Mouse (Mus musculus) inflammation-experienced regulatory T-cells, adult 6 months (primary cell): Measurements from ENCODE around the gene Rbks. TPM values are rescaled to one million over a fixed set of nuclear protein-coding genes. Genes with fewer than 3 reads are reported as not detected.
"Not testable (repeated sequence)": the region's sequence is repeated elsewhere in the genome, so short reads cannot be mapped to it uniquely, and the experiment has no call there.

Source experiments
- ATAC-seq: one replicate; pipeline ENCODE4 v1.8.0; 2017
- polyA plus RNA-seq, 3 experiments: library from polyadenylated mRNA; unstranded; fragments of 100-300 nt; shearing (Covaris generic); gene quantifications; one replicate each; pipeline ENCODE4 v1.2.1; 2017

Rbks gene
- polyA plus RNA-seq, 3 experiments from 2014 or later, result 7.6 to 17.4 (median 13.0) TPM

DNA sequence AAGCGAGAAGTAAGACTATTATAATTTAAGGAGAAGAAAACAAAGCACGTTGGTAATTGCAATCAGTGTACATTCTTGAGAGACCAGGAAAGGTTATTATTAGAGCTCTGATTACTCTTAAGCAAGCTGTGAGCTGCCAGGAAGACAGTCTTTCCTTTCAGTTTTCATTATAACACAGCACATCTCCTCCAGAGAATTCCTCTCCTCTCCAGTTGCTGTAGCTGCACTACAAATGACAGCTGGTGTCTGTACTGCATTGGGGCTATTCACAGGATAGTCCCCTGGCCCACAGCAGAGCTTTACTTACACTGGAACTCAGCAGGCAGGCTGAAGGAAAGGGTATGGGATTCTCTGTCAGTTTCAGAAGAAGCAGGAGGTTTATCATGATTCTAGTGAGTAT is 24.0 kb downstream of the Rbks start:
- ATAC-seq, result no peak

DNA sequence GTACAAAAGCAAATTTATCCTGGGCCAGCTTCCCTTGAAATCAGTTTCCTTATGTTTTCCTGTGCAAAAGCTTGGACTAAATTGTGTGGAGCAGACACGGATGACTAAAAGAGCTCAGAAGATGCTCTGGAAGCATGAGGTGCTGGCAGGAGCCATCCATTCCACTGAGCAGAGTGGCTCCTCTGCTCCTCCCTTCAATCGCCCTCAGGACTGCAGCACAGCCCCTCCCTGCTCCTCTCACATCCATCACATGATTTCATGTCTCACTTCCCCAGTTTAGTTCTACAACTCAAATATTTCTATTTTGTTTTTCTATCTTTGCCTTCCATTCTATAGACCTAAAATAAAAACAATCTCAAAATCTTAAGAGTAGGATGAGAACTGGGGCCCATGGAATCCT is 26.3 kb downstream of the Rbks start:
- ATAC-seq, result no peak

DNA sequence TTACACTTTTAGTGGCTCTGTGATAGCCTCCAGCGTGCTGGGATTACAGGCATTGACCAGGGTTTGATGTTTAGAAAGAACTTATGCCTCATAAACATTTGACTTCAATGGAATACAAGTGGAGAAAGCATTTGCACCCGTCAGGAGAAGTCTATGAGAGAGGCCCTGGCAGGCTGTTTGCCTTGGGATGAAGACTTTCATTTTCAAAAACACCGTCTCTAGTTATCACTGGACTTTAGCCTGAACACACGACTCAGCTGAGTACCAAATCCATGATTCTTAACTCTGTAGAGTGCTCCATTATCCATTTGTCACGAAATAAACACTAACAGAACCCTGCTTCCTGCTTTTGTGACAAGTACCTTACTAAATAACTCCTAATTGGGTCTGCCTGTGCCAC is 27.4 kb downstream of the Rbks start:
- ATAC-seq, result no peak

DNA sequence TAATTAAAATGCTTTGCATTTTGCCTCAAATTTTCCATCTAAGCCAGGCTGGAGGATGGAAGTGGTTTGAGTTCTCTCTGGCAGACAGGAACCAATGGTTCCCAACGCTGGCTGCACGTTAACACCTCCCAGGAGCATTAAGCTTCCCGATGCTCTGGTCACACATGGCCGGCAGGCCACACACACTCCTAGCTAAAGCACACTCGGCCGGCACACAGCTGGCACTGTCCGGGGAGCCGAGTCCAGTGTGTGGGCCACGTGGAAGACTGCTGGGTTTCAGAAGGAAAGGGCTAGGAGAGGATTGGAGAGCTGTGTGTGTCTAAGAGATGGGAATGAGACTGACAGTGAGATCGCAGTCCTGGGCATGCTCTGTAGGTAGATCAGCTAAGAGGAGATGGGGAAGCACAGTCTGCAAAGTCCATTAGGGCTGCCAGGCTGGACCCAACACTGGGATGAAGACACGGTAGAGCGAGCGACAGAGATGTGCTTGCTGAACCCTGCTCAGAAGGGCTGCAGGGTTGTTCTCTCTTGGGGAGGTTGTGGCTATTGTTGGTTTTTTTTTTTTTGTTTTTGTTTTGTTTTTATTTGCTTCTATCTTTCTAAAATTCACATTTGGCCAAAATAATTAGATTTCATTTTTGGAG is 29.0 kb downstream of the Rbks start:
- no peak for ATAC-seq

DNA sequence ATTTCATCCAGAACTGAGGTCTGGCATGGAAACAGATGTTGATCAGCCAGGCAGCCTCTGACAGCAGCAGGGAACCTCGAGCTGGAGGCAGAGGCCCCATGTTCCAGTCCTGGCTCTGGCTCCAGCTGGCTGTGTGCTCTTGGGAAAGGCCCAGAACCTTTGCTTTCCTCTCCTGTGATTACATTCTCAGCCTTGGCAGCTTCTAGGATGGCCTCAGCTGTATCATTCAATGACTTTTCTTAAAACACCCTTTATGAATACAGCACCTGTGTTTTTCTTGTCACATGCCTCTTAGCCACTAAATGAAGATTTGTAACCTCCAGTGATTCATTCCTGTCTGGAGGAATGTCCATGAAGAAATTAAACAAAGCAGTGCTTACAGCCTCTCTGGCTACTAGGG is 31.3 kb downstream of the Rbks start:
- ATAC-seq, result no peak

DNA sequence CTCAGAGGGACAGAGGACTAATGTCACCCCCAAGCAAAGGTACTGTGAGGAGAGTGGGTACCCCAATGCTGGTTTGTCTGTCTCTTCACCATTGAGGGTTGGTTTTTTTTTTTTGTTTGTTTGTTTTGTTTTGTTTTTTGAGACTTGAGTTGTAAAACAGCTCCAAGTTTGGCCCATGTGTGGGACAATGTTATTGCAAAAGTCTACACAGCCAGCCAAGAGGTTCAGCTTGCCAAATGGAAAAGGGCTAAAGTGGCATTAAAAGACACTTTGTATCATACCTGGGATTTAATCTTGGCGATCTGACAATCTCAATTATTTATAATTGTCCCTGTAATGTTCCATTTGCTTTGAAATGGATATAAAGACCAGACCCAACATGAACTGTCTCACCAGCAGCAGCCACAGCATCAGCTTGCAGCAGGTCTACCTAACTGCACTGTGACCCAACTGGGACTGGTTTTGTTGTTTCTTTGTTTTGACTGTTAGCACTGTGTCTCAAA is 41.7 kb downstream of the Rbks start:
- no peak for ATAC-seq

DNA sequence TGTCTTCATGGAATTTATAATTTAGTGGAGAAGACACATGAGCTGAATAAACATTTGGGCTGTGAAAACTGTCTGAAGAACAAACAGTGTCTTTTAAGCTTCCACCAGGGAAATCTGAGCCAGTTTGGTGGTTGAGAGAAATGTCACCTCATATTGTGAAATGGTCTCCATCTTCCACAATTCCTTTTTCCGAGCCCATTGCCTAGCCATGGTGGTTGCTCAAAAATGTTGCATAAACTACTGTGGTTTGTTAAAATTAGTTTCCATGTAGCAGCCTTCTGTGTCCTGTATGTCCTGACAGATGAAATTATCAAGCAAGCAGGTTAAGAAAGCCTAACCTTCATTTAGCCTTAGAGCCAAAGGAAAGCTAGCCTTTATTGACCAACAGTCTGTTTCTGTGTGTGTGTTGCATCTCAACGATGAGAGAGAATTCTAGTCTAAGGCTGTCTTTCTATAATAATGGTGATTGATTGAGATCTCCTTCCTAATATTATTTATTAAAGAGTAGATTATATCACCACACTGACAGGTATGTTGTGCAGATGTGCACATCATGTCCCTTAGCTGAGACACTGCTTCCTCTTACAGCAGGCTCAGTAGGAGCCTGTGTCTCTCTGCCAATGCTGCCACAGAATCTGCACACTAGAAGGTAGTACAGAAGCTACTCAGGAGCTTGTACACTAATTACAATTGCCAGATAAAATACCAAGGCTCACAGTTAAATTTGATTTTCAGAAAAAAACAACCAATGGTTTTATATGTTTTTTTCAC is 46.7 kb downstream of the Rbks start:
- ATAC-seq, result no peak

DNA sequence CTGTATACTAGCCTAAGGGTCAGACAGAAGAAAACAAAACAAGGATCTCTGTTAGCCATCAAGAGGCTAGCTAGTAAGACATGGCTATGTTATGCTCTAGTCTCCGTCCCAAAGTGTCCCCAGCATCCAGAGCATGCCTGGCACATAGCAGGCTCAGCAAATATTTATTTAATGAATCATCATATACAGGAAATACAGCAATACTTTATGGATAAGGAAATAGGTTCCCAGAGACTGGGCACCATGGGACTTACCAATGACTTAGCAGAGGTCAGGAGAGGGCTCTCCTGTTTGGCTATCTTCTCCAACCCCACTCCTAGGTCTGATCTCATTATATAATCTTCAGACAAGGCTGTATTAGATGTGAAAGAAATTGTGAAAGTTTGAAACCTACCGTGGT is 50.1 kb downstream of the Rbks start:
- ATAC-seq, result no peak

DNA sequence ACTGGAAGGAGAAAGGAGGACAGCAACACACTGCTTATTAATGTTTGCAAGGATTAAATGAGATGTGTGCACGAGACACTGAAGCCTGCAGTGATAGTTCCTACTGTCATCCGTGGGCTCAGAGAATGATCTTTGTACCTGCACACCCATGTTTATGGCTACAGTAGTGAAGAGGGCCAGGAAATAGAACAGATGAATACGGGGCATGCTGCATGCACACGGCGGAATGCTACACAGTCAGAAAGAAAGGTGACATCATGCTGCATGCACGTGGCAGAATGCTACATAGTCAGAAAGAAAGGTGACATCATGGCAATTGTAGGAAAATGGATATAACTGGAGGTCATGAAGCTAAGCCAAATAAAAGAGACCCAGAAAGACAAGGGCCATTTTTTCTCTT is 50.9 kb downstream of the Rbks start:
- no peak for ATAC-seq

DNA sequence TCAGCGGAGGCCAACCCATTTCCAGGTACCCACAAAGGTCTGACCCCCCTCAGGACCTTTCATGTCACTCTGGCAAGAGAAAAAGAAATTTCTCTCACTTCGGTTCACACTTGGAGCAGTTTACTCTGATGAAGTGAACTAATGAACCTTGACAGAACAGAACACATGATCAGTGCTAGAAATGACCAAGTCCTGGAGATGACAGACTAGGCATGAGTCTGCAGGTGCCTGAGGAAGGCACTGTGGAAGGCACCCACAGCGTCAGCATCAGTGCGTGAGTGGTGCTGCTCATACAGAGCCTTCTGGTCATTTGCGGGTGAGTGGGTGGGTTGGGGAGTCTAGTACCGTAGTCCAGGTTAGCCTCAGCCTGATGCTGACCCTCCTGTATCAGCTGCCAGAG is 51.6 kb downstream of the Rbks start:
- no peak for ATAC-seq

DNA sequence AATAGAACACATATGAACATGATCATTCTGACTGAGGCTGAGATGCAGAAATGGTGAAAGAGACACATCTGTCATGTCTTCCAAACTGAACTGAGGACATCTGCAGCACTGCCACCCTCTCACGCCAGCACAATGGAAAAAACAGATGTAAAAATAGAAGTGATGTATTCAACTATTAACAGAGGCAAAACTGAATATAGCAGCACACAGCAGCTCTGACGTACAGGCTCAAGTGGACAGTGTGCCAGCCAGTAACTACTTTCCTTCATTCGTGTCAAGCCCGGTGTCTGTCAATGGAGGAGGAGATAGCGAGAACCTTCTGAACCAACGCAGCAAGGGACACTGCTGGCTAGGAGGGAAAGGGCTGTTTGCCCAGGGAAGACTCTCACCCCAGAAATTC is 52.6 kb downstream of the Rbks start:
- ATAC-seq, result no peak

DNA sequence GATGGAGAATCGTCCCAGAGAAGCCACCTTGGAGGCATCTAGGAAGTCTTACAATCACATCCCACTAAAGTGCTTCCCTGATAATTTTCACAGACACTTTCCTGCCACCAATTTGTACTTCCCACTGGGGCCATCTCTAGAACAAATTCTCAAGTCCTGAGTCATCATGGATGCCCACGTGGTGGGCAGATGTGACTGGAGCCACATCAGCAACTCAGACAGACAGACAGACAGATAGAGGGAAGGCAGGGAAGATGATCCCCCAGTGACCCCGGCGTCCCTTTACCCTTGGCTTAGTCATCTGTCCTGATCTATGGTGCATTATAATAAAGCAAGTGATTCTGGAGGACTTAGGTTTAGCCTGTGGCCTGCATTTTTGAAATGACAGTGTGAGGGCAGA is 53.2 kb downstream of the Rbks start:
- no peak for ATAC-seq

DNA sequence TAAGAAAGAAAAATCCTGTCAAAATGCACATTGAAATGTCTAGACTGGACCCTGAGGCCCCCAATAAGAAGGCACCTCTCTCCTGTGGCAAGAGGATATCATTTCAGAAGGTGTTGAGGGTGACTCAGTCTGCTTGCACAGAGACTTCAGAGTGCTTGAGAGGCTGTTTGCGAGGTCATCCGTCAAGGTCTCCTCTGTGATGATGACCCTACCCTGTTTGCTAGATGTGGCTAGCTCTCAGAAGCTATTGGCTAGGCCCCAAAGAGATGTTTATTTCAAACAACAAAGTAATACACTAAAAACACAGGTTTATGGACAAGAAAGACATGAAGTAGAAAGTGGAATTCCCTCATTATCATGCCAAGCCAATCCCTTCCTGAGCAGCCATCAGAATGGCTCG is 55.1 kb downstream of the Rbks start:
- ATAC-seq, result no peak

DNA sequence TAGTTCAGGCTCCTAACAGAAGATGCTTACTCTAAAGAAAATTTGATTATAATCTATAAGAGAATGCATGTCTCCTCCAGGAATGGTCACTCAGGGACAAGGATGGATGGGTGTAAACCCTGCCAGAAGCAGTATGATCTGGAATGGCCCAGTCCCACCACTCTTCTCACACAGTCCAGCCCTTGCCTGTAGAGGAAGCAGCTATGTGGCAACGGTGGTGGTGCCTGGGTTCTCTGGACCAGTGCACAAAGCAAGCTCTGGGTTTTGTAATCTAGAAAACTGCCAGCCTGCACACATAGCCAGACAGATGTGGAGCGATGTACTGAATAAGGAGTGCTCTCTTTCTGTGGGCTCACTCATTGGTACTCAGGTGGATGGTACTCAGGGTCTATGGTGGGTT is 56.9 kb downstream of the Rbks start:
- ATAC-seq, result no peak

DNA sequence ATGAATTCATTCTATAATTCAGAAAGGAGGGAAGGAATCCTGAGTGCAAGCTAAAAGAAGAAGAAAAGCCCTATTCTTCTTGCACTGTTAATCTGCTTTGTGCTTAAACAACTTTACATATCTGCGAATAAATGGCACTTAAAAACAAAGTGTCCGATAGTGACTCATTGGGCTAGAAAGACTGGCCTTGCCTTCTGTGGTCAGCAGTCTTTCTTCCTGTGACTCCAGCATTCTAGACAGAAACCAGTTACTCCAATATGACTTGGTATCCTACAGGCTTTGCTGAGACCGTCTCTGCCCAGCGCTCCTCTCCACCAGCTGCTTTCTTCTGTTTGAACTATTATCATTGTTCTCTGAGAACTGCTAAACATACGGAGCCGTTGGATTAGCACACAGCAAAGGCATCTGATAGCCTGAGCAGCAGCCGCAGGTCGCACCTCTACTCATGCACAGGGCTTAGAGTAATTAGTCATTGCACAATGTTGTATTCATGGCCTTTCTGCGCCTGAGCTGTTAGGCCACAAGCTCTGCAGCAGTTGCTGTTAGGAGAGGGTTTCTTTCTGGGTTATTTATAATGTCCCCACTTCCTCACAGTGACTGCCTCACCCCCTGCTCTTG is 60.7 kb downstream of the Rbks start:
- no peak for ATAC-seq

DNA sequence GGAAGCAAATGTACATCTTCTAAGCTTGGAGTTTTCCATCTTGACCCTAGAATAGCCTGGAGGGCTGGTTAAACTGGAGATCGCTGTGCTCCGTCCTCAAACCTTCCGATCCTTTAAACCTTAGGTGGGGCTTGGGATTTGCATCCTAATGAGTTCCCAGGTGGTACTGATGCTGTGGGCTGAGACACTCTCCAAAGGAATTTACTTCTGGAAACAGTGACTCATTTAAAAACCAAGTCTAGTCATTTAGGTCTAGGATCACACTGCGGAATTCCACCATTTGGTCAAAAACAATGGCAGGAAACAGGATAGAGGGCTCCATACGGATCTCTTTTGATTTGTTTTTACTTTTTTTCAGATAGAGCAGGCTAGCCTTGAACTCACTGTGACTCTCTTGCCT is 62.7 kb downstream of the Rbks start:
- no peak for ATAC-seq

DNA sequence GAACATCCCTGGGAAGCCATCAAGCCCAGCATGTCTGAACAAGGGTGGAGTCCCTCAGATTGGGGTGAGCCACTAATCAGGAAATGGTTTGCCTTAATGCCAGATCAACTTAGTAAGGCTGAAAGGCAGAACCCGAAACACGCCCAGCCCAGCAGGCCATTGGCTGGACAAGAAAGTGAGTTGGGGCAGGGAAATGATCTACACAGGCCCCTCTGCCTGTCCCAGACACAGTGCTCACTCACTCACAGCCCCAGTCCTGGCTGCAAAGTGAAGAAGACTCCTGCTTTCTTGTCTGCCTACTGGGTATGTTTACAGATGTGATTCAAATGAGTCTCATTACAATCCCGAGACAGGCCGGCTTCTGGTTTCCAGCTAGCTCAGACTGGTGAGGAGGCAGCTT is 63.3 kb downstream of the Rbks start:
- no peak for ATAC-seq

DNA sequence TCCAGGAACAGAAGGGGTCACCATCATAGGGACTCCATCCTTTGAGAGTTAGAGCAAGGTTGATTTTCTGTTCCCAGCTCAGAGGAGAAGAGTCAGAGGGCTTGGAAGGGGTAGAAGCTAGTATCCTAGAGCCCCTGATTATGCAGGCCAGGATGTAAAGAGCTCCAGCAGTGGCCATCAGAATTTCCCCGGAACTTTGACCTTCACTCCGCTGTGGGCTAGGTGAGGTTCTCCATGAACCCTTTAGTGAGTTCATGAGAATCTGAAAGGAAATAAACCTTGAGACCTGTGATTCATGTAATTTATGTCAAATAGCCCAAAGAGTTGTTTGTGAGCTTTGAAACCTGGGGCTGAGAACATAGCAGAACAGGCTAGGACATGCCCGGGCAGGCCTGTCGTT is 66.3 kb downstream of the Rbks start:
- ATAC-seq, result not testable (repeated sequence)

DNA sequence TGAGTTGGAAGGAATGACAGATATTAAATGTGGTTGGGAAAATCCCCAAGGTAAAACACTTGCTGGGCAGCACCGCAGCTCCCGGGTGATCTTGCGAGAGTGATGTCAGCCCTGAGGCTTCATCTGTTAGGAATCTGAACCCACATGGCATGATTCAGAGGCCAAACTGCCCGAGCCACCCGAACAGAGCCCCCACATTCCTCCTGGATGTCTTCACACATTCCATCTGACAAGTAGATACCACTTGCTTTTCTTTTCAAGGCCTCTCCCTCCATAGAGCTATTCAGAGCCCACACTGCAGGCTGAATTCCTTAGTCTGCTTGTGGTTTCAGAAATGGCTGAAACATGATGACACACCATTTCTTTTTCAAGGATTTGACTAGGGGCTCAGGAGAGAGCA is 67.4 kb downstream of the Rbks start:
- ATAC-seq, result no peak

DNA sequence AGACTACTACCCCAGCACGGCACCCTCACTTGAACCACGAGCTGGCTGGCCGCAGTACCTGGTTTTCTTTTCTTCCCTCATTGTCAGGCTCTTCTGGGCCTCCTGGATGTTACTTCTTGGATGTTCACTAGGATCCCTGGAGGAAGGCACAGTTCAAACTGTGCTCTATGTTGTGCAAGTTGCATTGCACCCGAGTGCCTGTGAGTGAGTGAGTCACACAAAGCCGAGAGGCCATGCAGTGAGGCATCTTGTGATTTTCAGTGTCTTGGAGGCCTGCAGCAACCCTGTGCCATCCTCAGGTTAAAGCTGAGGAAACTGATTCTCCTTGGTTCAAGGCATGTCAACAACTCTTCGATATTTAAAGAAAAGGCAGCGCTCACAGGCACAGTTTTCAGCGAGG is 68.9 kb downstream of the Rbks start:
- ATAC-seq, result no peak

DNA sequence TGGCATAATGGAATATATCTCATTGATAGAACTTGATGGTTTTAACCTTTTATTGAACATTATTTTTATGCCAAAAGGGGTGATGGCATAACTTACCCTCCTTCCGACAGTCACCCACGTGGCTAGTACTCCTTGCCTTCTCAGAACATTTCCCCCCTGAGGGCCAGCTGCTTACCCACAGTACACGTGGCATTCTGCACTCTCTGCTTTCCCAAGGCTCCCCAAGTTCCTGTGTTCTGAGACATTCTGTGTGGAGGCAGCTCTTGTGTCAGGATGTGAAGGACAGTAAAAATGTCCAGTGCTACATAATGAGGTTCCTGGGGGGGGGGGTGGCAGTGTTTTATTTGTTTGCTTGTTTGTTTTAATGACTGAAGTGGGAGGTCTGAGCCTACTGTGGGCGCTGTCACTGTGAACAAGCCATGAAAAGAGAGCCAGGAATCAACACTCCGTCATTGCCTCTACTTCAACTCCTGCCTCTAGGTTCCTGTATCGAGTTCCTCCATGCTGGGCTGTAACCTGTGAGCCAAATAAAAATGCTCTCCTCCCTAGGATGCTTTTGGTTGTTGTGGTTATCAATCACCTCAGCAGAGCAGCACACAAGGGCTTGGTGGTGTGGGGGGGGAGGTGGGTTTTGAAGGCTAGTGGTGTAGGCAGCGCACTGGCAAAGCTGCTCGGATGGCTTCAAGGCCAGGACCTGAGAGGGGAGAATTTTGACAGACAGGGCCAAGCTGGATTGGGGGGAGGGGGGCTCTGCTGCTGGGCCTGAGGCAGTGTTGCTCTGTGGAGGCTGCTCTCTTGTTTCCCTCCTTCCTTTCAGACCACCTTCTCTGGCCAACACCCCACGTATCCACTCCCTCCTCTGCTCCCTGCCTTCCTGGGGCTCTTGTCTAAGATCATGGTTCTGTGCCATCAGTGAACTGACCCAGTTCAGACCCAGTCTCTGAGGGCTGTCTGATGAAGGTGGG is 69.6 kb downstream of the Rbks start:
- no peak for ATAC-seq

DNA sequence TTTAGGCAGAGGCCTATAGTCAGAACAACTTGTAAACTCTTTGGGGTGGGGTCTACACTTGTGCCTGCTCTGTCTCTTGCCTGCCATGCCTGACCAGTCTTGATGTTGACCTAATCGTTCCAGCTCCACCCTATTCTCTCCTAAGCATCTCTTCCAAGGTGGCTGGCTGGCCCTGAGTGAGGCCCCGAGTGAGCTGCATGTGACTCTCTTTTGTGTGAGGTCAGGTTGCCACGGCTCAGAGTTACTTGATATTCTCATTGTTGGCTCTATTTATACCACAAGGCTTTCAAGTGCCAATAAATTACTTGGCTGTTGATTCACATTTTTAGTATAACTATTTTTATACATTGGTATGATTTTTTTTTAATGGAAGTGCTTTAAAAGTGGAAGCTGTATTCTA is 70.3 kb downstream of the Rbks start:
- ATAC-seq, result no peak

DNA sequence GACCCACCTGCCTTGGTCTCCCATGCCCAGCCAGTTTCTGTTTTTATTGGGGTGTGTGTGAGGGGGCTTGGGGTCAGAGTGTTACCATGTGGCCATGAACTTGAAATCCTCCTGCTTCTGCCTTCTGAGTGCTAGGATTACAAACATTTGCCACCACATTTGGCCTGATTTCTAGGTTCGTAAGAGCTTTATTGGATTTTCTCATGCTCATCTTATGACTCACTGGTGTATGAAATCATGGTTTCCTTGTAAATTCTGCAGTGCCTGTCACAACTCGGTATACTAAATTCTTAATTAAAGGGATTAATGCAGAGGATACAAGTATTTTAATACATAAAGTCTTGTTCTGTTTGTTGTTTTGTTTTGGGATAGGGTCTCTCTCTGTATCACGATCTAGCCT is 77.1 kb downstream of the Rbks start:
- ATAC-seq, result no peak
